In the genomic region with DNA sequence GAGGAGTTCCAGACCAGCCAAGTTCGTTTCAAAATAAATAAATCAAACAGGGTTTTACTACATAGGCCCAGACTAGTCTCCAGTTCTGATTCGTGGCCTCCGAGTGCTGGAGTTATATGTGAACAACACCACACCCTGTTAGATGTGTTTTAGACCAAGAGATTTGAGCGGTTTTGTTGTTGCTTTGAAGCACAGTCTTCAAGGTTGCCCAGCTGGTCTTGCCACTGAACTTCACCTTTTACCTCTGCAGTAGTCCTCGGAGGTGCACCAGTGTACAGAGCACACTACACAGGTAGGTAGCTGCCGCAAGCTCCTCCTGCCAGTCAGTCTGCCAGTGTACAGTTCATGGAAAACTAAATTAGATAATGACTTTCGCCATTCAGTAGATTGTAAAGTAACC, we compare ENCODE assay signal across 23 mouse cellular contexts. TPM values are rescaled to one million over a fixed set of nuclear protein-coding genes. Genes with fewer than 3 reads are reported as not detected.
DNase-seq lines count a peak whose midpoint lies in the region; ATAC-seq and TF ChIP-seq lines count a peak whose summit lies in the region.
"Had no signal": no experiment of that assay in that cellular context is flagged by ENCODE, and none has a peak within 500 bp of the region (broad histone marks: within the 10 kb centered on the region; RNA-seq: fewer than 3 reads in every experiment).

No protein-coding gene starts in this region.

- ATAC-seq in heart, embryonic 12.5 days (ENCODE audit: insufficient number of reproducible peaks, low FRiP score): no peak
- ATAC-seq in megakaryocyte, adult 5-6 weeks (ENCODE audit: poor library complexity, severe bottlenecking): no peak
- 0 out of 2 replicates have a peak, but pooled peaks have one; percentile 20 for ATAC-seq in intestine, postnatal 0 days
- ATAC-seq in stomach, postnatal 0 days (ENCODE audit: low FRiP score, low TSS enrichment): peak; percentile 92
- ATAC-seq: forebrain, embryonic 14.5 days; forebrain, postnatal 0 days; hindbrain, postnatal 0 days had no signal

- TF ChIP-seq EP300 in stomach, postnatal 0 days (optimal IDR thresholded peaks at IDR 0.05): no peak

- peak; percentile 63 for DNase-seq in heart, adult 11 months
- DNase-seq in stomach, postnatal 0 days (ENCODE audit: low spot score): peak; percentile 62
- no peak for DNase-seq in cerebellum, adult 18-20 months
- no peak for DNase-seq in kidney, adult 2 months
- DNase-seq: adrenal gland, adult 8-10 months; adrenal gland, postnatal 25 days; cerebellum, adult 11-12 months; cerebellum, adult 9-10 months; cerebellum, postnatal 14 days; forebrain, postnatal 0 days; gastrocnemius, postnatal 25 days; heart, adult 2 months; heart, postnatal 10 days; heart, postnatal 36 days had no signal

- H3K4me2 ChIP-seq in heart, embryonic 12.5 days: no peak overlapping the region
- H3K4me2 ChIP-seq in intestine, postnatal 0 days (replicated peaks; ENCODE audit: low read depth): no peak overlapping the region
- no peak overlapping the region for H3K4me2 ChIP-seq in stomach, postnatal 0 days (replicated peaks; ENCODE audit: low read depth)
- H3K4me2 ChIP-seq: heart, embryonic 15.5 days; hindbrain, embryonic 14.5 days had no signal

- H3K36me3 ChIP-seq in heart, embryonic 12.5 days: peaks cover 2% of the 10 kb centered on the region; the same call in 1 of the 2 replicates
- peaks cover 93% of the 10 kb centered on the region for H3K36me3 ChIP-seq in megakaryocyte, embryonic 14.5 days (replicated peaks; ENCODE audit: low read length)
- no peaks in the 10 kb centered on the region for H3K36me3 ChIP-seq in intestine, postnatal 0 days (ENCODE audit: control insufficient read depth, insufficient read depth)
- no peaks in the 10 kb centered on the region for H3K36me3 ChIP-seq in stomach, postnatal 0 days (ENCODE audit: control insufficient read depth, insufficient read depth, low read length)
- no peaks in the 10 kb centered on the region for H3K36me3 ChIP-seq in kidney, adult 2 months (ENCODE audit: control insufficient read depth, insufficient read depth, low read length)
- H3K36me3 ChIP-seq: heart, embryonic 10.5 days; heart, embryonic 15.5 days had no signal

- no peak for TF ChIP-seq CTCF in intestine, postnatal 0 days (IDR thresholded peaks at IDR 0.05; ENCODE audit: low read depth)
- no peak for TF ChIP-seq CTCF in stomach, postnatal 0 days (IDR thresholded peaks at IDR 0.05; ENCODE audit: low read depth)
- TF ChIP-seq CTCF in kidney, adult 2 months (conservative IDR thresholded peaks at IDR 0.05; ENCODE audit: insufficient read depth, insufficient read length, low read depth, low read length): no peak

- peaks cover 36% of the 10 kb centered on the region for H3K4me1 ChIP-seq in heart, embryonic 12.5 days (replicated peaks)
- H3K4me1 ChIP-seq in megakaryocyte, embryonic 14.5 days: peaks cover 93% of the 10 kb centered on the region
- H3K4me1 ChIP-seq in intestine, postnatal 0 days (replicated peaks; ENCODE audit: control insufficient read depth, insufficient read depth, low read length): peaks cover 8% of the 10 kb centered on the region
- H3K4me1 ChIP-seq in stomach, postnatal 0 days (replicated peaks; ENCODE audit: control insufficient read depth, insufficient read depth): peaks cover 3% of the 10 kb centered on the region
- peaks cover 3% of the 10 kb centered on the region; the same call in 1 of the 2 replicates for H3K4me1 ChIP-seq in kidney, adult 2 months (ENCODE audit: control insufficient read depth, insufficient read depth, low read length)

- H3K9me3 ChIP-seq in heart, embryonic 12.5 days (replicated peaks): no peaks in the 10 kb centered on the region
- H3K9me3 ChIP-seq in megakaryocyte, embryonic 14.5 days: no peaks in the 10 kb centered on the region
- no peaks in the 10 kb centered on the region for H3K9me3 ChIP-seq in intestine, postnatal 0 days (ENCODE audit: control insufficient read depth)
- no peaks in the 10 kb centered on the region for H3K9me3 ChIP-seq in stomach, postnatal 0 days (ENCODE audit: control insufficient read depth, low read length)
- H3K9me3 ChIP-seq: heart, embryonic 10.5 days; heart, embryonic 15.5 days had no signal

- no peak overlapping the region for H3K9ac ChIP-seq in heart, embryonic 12.5 days
- H3K9ac ChIP-seq in intestine, postnatal 0 days (ENCODE audit: low read depth, low read length): no peak overlapping the region
- no peak overlapping the region for H3K9ac ChIP-seq in stomach, postnatal 0 days (ENCODE audit: low read length)
- H3K9ac ChIP-seq: forebrain, postnatal 0 days; heart, embryonic 15.5 days; hindbrain, embryonic 14.5 days had no signal

- no peak overlapping the region for H3K27ac ChIP-seq in heart, embryonic 12.5 days (ENCODE audit: poor library complexity, severe bottlenecking)
- H3K27ac ChIP-seq in intestine, postnatal 0 days (ENCODE audit: low read depth, low read length): no peak overlapping the region
- peak overlapping the region; percentile 35; the same call in 1 of the 2 replicates for H3K27ac ChIP-seq in stomach, postnatal 0 days (replicated peaks)
- no peak overlapping the region for H3K27ac ChIP-seq in kidney, adult 2 months (ENCODE audit: insufficient read depth, low read depth, low read length)
- H3K27ac ChIP-seq: heart, adult 2 months; heart, embryonic 10.5 days; heart, embryonic 15.5 days; hindbrain, embryonic 14.5 days; hindbrain, postnatal 0 days had no signal

- no peaks in the 10 kb centered on the region for H3K27me3 ChIP-seq in heart, embryonic 12.5 days (replicated peaks)
- H3K27me3 ChIP-seq in megakaryocyte, embryonic 14.5 days (replicated peaks): no peaks in the 10 kb centered on the region
- H3K27me3 ChIP-seq in intestine, postnatal 0 days (replicated peaks; ENCODE audit: control insufficient read depth, insufficient read depth, low read length): no peaks in the 10 kb centered on the region
- no peaks in the 10 kb centered on the region for H3K27me3 ChIP-seq in stomach, postnatal 0 days (ENCODE audit: control insufficient read depth, insufficient read depth, low read length)
- H3K27me3 ChIP-seq in kidney, adult 2 months (replicated peaks; ENCODE audit: control insufficient read depth, insufficient read depth, low read length): no peaks in the 10 kb centered on the region
- H3K27me3 ChIP-seq: heart, embryonic 15.5 days had no signal

- no peak for TF ChIP-seq POLR2A in kidney, adult 2 months (IDR thresholded peaks at IDR 0.05; ENCODE audit: low read depth, low read length)

- 83% methylated on average over 7 of the region's 7 CpGs for WGBS in heart, embryonic 12.5 days
- 36% methylated on average over 7 of the region's 7 CpGs for WGBS in intestine, postnatal 0 days
- 50% methylated on average over 7 of the region's 7 CpGs for WGBS in stomach, postnatal 0 days
- 70% methylated on average over 7 of the region's 7 CpGs for WGBS in kidney, adult 2 months

- no peak overlapping the region for H3K4me3 ChIP-seq in heart, embryonic 12.5 days
- peak overlapping the region; percentile 78 for H3K4me3 ChIP-seq in megakaryocyte, embryonic 14.5 days (replicated peaks)
- no peak overlapping the region for H3K4me3 ChIP-seq in intestine, postnatal 0 days (ENCODE audit: low read depth, low read length)
- H3K4me3 ChIP-seq in stomach, postnatal 0 days (ENCODE audit: low read depth, low read length): no peak overlapping the region
- H3K4me3 ChIP-seq in kidney, adult 2 months (ENCODE audit: insufficient read depth, low read depth, low read length): no peak overlapping the region
- H3K4me3 ChIP-seq: heart, adult 2 months; heart, embryonic 10.5 days; heart, embryonic 15.5 days had no signal

RNA-seq across cellular contexts. Expression of a gene that starts 36.7 kb away (rescaled TPM):
- polyA plus RNA-seq in heart, embryonic 12.5 days (2016; fragmentation: Nextera tagmentation; extraction: Ambion mirVana): 160 and 161 TPM in 2 replicates
- polyA plus RNA-seq in megakaryocyte, embryonic 14.5 days (2012; ENCODE audit: insufficient read depth, low replicate concordance): 2.9 and 6.5 TPM in 2 replicates
- total RNA-seq in megakaryocyte, adult 5-6 weeks (2015): 239 and 260 TPM in 2 replicates
- 171 and 182 TPM in 2 replicates for total RNA-seq in megakaryocyte, adult 5-6 weeks (2017)
- polyA plus RNA-seq in intestine, postnatal 0 days (2015; fragmentation: Nextera tagmentation; extraction: Ambion mirVana): 79.8 and 85.6 TPM in 2 replicates
- 101 and 111 TPM in 2 replicates for polyA plus RNA-seq in stomach, postnatal 0 days (2015; fragmentation: Nextera tagmentation; extraction: Ambion mirVana)
- 14.5 and 16.1 TPM in 2 replicates for polyA plus RNA-seq in kidney, adult 2 months (2012; rRNA removed)

Comparison
In these comparisons a context has a peak if more than half of its experiments do, and no peak if none do; other contexts are left out.
1. DNase-seq: peak in heart, adult 11 months (single experiment) and stomach, postnatal 0 days (single experiment); none in cerebellum, adult 18-20 months (0 of 2) and kidney, adult 2 months (single experiment).
2. ATAC-seq: peak in intestine, postnatal 0 days (single experiment) and stomach, postnatal 0 days (single experiment); none in heart, embryonic 12.5 days (single experiment) and megakaryocyte, adult 5-6 weeks (single experiment).